Mouse (Mus musculus): ENCODE measurements at regions not wholly inside any gene's neighbourhood (a gene's known extent, or its start where the extent isn't known, plus 50 kb on each side); places are given as distances from the start of the nearest gene placed in this dataset.

DNA sequence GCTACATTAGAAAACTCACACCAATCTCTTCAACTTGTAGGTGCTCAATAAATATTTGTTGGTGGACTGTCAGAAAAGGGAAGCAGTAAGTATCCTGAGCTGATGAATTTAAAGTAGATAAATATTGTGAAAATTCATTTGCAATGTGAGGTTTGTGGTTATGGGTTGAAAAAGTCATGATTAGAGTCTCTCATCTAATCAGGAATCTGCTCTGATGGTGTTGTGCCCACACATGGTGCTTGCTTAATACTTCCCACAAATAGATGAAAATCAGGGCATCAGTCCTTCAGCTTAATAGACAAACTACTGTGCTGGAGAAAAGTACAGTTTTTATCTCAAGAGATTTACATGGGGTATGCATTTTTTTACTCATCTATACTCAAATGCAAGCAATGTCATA, 59.9 kb downstream of the S1pr1 start:
- DNase-seq (ENCODE audit: low spot score): no peak

GRCm38 (mm10) chr3:115652236-115652635, 62.6 kb downstream of the S1pr1 start:
- DNase-seq (ENCODE audit: low spot score): no peak

DNA sequence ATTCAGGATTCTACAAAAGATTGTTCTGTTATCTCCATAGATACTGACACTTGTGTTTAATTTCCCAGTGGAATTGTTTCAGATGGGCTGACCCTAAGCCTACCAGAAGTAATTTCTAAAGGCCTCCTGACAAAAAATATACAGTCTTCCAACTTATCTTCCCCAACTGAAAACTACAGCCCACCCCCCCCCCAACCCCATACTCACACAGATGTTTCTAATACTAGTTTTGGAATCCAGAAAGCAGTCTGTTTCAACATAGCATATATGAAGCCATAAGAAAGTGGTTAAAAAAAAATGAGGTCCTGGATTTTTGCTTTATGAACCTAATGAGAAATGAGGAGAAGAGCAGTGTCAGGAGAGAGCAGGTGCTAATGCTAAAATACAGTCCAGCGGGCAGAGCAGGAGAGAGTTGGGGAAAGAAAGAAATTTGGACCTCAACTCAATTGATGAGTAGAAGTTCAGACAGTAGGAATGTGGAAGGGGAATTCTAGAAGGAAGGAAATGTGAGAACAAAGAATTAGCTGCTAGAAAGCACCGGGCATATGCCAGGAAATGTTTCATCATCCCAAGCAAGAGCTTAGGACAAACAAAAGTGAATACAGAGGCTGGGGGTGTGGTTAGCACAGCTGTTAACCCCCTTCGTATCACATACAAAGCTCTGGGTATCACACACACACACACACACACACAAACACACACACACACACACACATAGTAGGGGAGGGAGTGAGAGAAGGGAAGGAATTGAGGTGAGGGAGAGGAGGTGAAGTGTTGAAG, 65.3 kb downstream of the S1pr1 start:
- DNase-seq (ENCODE audit: low spot score): no peak

GRCm38 (mm10) chr3:115646993-115647392, 67.9 kb downstream of the S1pr1 start:
- DNase-seq (ENCODE audit: low spot score): peak; percentile 77

DNA sequence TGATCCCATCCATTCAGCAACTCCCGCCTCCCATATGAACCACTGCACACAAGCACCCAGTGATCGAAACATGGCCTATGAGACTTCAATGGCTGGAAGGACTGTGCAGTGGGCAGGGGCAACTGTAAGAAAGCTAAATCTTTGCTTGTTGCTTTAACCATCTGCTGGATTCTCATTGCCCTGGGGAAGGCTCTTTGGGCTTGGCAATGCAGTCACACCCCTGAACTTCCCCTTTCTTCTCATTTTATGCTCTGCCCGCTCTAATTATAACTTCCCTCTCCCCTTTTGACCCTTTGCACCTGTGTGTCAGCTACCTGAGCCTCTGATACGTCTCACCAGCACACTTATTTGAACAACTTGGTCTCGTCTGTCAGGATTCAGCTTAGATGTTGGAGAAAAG, 70.6 kb downstream of the S1pr1 start:
- DNase-seq (ENCODE audit: low spot score): no peak

DNA sequence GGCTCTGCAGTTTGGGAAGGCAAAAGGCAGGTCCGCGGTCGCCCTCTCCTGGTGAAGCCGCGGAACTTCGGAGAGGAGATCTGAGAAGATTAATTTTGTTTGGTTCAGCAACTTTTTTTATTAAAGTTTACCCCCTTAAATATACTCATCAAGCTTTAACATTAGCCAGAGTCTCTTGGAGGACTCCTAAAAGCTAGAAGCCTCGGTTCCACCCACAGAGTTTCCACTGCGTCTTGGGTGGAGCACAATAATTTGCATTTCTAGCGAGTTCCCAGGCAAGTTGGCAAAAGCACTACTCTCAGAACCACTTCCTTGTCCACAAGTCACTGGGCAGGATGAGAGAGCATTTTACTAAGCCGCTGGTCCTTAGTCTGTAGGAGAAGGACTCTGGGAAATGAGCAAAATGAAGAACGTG, 72.0 kb downstream of the S1pr1 start:
- DNase-seq (ENCODE audit: low spot score): peak; percentile 82

GRCm38 (mm10) chr3:115642001-115642845, 72.6 kb downstream of the S1pr1 start:
- peak; percentile 30 for DNase-seq (ENCODE audit: low spot score)

DNA sequence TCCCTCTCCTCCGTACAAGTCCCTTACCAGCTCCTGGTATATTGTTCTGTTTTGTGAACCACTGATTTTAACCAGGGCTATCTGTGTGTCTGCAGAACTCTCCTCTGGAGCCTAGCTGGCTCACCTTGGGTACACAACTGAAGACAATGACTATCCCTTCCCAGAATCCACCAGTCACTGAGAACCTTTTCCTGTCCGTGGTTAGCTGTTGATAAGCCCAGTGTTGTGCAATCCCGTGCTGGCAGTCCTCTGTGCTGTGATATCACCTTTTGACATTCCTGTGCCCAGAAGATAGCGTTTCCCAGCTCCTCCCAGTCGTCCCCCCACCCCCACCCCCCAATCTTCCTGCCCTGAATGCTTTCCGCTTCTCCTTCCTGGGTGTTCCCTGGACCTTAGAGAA, 73.5 kb downstream of the S1pr1 start:
- peak; percentile 73 for DNase-seq (ENCODE audit: low spot score)

DNA sequence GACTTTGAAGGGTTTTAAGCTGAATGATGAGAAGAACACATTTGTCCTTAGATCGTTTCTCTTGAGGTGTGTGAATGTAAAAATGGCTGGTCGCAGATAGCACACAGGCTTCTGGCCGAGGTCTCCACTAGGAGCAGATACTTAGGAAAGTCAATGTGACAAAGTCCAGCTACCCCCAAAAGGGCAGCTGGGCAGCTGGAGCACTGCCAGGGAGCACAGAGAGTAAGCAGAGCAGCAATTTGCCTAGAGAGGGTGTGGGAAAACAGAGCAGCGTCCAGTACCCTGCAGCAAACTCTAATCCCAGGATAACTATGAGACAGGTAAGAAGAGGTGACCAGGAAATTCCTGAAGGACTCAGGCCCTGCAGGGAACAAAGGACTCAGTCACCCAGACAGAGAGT, 79.4 kb downstream of the S1pr1 start:
- no peak for DNase-seq (ENCODE audit: low spot score)

GRCm38 (mm10) chr3:115635081-115635480, 79.8 kb downstream of the S1pr1 start:
- no peak for DNase-seq (ENCODE audit: low spot score)

GRCm38 (mm10) chr3:115632417-115632743, 82.5 kb downstream of the S1pr1 start:
- DNase-seq (ENCODE audit: low spot score): no peak

DNA sequence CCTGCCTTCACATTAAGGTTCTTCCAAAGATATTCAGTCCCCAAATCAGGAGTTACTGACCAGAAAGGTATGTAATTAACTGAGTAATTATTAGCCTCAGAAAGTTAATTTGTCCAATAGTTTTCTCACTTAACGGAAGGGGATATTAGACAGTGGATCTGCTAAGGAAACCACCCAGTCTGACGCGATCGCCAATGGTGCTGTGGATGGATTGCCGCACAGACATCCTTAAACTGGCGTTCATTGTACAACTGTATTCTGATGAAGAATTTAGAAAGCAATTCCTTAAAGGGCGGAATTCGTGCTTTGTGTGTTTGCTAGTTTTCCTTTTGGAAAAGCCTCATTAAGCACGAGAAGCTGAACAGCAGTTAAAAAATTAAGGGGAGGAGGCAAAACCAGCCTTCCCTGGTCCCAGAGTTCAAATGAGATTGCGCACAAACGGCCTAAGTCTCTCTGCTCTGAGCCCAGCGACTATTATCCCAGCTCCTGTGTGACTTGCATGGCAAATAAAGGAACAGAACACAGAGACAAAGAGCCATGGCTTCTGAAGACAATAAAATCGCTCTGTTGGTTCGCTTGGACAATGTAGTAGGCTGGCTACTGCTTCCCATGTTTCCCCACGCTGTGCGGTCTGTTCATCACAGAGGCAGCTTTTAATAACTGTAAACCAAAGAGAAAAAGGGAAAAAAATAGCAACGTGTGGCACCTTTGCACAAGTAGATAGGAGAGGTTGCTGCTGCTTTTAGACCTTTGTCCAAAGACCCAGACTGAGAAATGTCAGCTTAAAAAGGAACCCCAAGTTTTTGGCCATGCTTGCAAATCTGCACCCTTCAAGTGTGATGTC, 83.1 kb downstream of the S1pr1 start:
- no peak for DNase-seq (ENCODE audit: low spot score)

- DNase-seq (ENCODE audit: low spot score): no peak
These were observed 92.0 kb downstream of the S1pr1 start for GRCm38 (mm10) chr3:115622920-115623319.

DNA sequence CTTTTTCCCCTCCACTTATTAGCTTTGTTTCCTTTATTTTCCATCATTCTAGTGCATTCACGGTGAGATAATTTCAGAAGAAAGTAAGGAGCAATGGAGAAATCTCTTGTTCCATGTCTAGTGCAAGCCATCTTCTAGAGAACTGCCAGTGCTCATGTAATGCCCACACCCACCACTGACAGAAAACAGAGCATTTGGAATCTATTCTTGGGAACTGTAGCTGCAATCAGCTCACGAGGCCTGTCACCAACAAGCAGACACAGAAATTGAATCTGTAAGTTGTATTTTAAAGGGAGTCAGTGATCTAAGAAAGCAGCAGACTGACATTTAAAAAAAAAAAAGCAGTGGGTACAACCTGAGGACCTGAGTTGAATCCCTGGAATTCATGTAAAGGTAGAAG, 92.6 kb downstream of the S1pr1 start:
- no peak for DNase-seq (ENCODE audit: low spot score)

DNA sequence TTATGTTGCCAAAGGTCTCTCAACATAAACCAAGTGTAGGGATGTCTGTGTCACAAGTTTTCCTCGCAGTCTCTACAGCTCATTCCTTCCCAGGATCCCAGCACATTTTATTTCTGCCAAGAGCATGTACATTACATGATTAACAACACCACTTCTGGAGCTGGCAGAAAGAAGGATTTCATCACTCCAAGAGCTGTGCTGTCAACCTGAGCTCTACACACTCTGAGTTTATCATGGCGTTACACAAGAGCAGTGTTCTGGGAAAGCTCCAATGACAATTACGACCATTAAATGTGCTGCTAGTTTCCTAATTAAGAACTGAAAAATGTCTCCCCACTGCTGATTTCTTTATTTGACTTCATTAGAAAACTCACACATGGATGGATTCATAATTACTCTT, 94.9 kb downstream of the S1pr1 start:
- peak; percentile 70 for DNase-seq (ENCODE audit: low spot score)

- DNase-seq (ENCODE audit: low spot score): no peak
These were observed 98.8 kb downstream of the S1pr1 start for GRCm38 (mm10) chr3:115615994-115616598.

DNA sequence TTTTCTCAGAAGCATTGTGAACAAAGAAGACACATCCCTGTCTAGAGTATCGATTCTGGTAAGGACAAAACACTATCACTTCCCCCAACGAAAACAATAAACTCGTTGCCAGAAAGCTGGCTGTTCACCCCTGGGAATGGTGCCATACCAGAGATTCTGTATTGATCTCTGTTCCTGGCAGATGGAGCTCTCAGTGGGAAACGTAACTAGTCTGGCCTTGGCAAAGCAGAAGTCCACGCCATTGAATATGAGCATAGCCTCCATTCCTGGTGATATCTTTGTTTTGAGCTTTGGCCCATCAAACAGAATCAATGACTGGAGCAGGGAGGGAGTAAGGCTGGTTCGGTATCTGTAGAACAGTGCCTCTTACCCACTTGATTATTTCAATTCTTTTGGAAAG, 102.0 kb downstream of the S1pr1 start:
- DNase-seq (ENCODE audit: low spot score): no peak

DNA sequence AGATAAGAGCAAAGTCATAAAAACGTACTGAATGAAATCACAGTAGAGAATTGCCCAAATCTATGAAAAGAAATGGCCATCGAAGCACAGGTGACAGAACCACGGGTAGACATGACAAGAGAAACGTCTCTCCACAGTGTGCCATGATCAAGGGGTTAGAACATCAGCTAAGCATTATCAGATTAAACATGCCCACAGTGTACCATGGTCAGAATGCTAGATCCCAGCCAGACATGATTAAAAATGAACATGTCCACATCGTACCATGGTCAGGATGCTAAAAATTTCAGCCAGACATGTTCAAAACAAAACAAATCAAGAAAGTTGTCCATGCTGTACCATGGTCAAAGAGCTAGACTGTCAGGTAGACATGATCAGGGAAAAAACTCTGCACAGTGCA, 106.8 kb downstream of the S1pr1 start:
- no peak for DNase-seq (ENCODE audit: low spot score)

GRCm38 (mm10) chr3:115604734-115605279, 110.1 kb downstream of the S1pr1 start:
- DNase-seq (ENCODE audit: low spot score): no peak

DNA sequence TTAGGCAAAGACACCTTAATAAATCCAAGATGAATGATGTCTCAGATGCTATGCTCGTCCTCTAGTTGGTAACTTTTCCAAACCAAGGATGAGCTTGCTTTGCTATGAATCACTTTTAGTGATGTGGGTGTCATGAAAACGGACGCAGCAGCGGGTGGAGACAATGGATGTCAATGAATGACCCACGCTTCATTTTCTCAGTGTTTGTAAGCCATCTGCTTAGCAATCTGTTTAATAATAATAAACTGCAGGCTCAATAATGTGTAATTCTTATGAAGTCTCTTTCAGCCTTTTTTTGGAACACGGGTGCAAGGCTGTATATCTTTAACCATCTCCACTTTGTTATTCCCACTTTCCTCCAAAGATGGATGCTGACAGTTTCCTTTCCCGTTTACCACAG, 110.6 kb downstream of the S1pr1 start:
- DNase-seq (ENCODE audit: low spot score): no peak

DNA sequence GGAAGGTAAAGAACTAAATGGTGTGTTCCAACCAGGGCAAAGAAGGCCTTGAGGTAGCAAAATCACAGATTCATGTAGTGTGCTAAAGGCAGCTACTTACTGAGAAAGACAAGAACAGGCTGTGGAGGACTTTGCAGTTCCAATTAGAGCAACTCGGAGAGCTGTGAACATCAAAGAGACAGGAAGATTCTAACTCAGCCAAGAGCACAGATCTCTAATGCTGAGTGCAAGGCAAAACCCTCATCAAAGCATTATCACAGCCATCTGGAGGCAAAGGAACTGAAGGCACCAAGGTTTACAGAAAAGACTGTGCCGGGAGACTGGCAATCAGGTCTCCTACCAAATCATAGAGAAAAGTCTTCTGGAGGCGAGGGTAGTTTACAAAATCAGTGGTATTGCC, 111.1 kb downstream of the S1pr1 start:
- no peak for DNase-seq (ENCODE audit: low spot score)

- DNase-seq (ENCODE audit: low spot score): no peak
These were observed 115.6 kb downstream of the S1pr1 start for GRCm38 (mm10) chr3:115599281-115599680.

All from heart, adult 8-10 months (tissue).